Mouse (Mus musculus) midbrain, embryonic 16.5 days (tissue): ENCODE data around the gene Pacsin3. TPM values are rescaled to one million over a fixed set of nuclear protein-coding genes. Genes with fewer than 3 reads are reported as not detected.

Experiments used
- ATAC-seq: fragments of 200-750 bp; cut with Nextera tagmentation; 2 replicates; pipeline ENCODE4 v1.8.0; 2017; ENCODE audit warnings: moderate TSS enrichment
- H3K27ac ChIP-seq: fragments of 300-500 bp; sonication (generic); 2 replicates; pipeline ENCODE4 v1.5.1; 2014; ENCODE audit warnings: mild to moderate bottlenecking, low read length, mixed read lengths
- H3K27me3 ChIP-seq: fragments of 300-500 bp; sonication (generic); 2 replicates; pipeline ENCODE4 v1.6.1; 2014; ENCODE audit warnings: low read depth, low read length, mixed read lengths; ENCODE audit not compliant: control insufficient read depth, insufficient read depth
- H3K36me3 ChIP-seq: fragments of 300-500 bp; sonication (generic); 2 replicates; pipeline ENCODE4 v1.6.1; 2014; ENCODE audit warnings: mild to moderate bottlenecking, low read length, moderate library complexity, mixed read lengths; ENCODE audit not compliant: control insufficient read depth, insufficient read depth
- H3K4me1 ChIP-seq: fragments of 300-500 bp; sonication (generic); 2 replicates; pipeline ENCODE4 v1.6.1; 2014; ENCODE audit warnings: mild to moderate bottlenecking, low read length, mixed read lengths; ENCODE audit not compliant: control insufficient read depth, insufficient read depth
- H3K4me2 ChIP-seq: fragments of 300-500 bp; sonication (generic); 2 replicates; pipeline ENCODE4 v1.6.1; 2014; ENCODE audit warnings: mild to moderate bottlenecking, low read length, mixed read lengths
- H3K4me3 ChIP-seq: fragments of 300-500 bp; sonication (generic); 2 replicates; pipeline ENCODE4 v1.5.1; 2014; ENCODE audit warnings: low read depth, mild to moderate bottlenecking, low read length, moderate library complexity, mixed read lengths
- H3K9ac ChIP-seq: fragments of 300-500 bp; sonication (generic); 2 replicates; pipeline ENCODE4 v1.6.1; 2014; ENCODE audit warnings: low read depth, low read length, mixed read lengths
- H3K9me3 ChIP-seq: fragments of 300-500 bp; sonication (generic); replicated peaks from 2 replicates; pipeline ENCODE4 v1.6.1; 2014; ENCODE audit warnings: mild to moderate bottlenecking, low read length, mixed read lengths; ENCODE audit not compliant: control insufficient read depth, poor library complexity, severe bottlenecking
- WGBS: fragments of 180-500 bp; shearing (Covaris S2); extraction: QIAGEN DNeasy Blood & Tissue Kit; methylation state at CpG from one replicate; pipeline ENCODE4 v1.1.7; 2014; 5-methylcytosine and 5-hydroxymethylcytosine counted together
- polyA plus RNA-seq: library from polyadenylated mRNA; unstranded; fragments of >200 nt; fragmentation: Nextera tagmentation; extraction: Ambion mirVana; gene quantifications from 2 replicates; pipeline ENCODE4 v1.2.1, GENCODE M21; 2015

Gene Pacsin3
- polyA plus RNA-seq, 1 experiment from 2014 or later, result 17.5 TPM

DNA sequence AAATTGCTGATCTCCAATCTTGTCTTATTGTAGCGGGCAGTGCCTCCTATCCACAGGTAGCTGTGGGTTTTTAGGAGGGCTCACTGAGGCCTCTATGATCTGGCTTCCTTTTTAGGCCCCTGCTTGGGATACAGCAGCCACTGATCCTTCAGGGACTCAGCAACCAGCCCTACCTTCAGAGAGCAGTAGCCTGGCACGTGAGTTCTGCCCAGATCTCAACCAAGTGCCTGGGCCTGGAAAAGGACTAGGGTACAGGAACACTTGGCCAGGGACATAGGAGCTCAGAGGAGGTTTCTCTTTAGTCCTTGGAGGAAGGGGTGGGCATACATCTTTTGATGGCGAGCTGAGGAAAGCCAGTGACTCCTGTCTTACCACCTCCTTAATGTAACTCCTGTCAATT lies 12.3 kb downstream of the Pacsin3 start:
- Histone ChIP-seq H3K4me2 (no peak overlapping the region), H3K9me3 (no peaks in the 10 kb centered on the region), H3K4me1 (peaks cover 16% of the 10 kb centered on the region), H3K9ac (no peak overlapping the region), H3K27ac (no peak overlapping the region), H3K36me3 (peaks cover 26% of the 10 kb centered on the region), H3K27me3 (no peaks in the 10 kb centered on the region), H3K4me3 (no peak overlapping the region)
- 94% methylated on average over 3 of the region's 3 CpGs for WGBS
- no peak for ATAC-seq

- Histone ChIP-seq H3K4me1 (peaks cover 16% of the 10 kb centered on the region), H3K36me3 (peaks cover 27% of the 10 kb centered on the region), H3K9ac (no peak overlapping the region), H3K27me3 (no peaks in the 10 kb centered on the region), H3K9me3 (no peaks in the 10 kb centered on the region), H3K4me3 (no peak overlapping the region), H3K27ac (no peak overlapping the region), H3K4me2 (no peak overlapping the region)
- ATAC-seq, result no peak
- 95% methylated on average over 2 of the region's 2 CpGs for WGBS
These were observed 13.0 kb downstream of the Pacsin3 start for GRCm38 (mm10) chr2:91268706-91269105.

GRCm38 (mm10) chr2:91269687-91270133 lies 14.0 kb downstream of the Pacsin3 start:
- no peak overlapping the region for H3K27ac ChIP-seq
- peaks cover 10% of the 10 kb centered on the region for H3K4me1 ChIP-seq
- peaks cover 36% of the 10 kb centered on the region for H3K36me3 ChIP-seq
- no peak for ATAC-seq
- no peaks in the 10 kb centered on the region for H3K27me3 ChIP-seq
- no peak overlapping the region for H3K9ac ChIP-seq
- no peaks in the 10 kb centered on the region for H3K9me3 ChIP-seq
- no peak overlapping the region for H3K4me2 ChIP-seq
- 95% methylated on average over 8 of the region's 8 CpGs for WGBS
- no peak overlapping the region for H3K4me3 ChIP-seq

- no peak overlapping the region for H3K4me3 ChIP-seq
- no peaks in the 10 kb centered on the region for H3K27me3 ChIP-seq
- H3K9ac ChIP-seq, result no peak overlapping the region
- H3K27ac ChIP-seq, result no peak overlapping the region
- H3K9me3 ChIP-seq, result no peaks in the 10 kb centered on the region
- peaks cover 17% of the 10 kb centered on the region for H3K36me3 ChIP-seq
- ATAC-seq, result peak; percentile 78
- no peaks in the 10 kb centered on the region for H3K4me1 ChIP-seq
- WGBS, result 41% methylated on average over 10 of the region's 10 CpGs
- no peak overlapping the region for H3K4me2 ChIP-seq
These were observed 23.1 kb downstream of the Pacsin3 start for GRCm38 (mm10) chr2:91278749-91279371.

DNA sequence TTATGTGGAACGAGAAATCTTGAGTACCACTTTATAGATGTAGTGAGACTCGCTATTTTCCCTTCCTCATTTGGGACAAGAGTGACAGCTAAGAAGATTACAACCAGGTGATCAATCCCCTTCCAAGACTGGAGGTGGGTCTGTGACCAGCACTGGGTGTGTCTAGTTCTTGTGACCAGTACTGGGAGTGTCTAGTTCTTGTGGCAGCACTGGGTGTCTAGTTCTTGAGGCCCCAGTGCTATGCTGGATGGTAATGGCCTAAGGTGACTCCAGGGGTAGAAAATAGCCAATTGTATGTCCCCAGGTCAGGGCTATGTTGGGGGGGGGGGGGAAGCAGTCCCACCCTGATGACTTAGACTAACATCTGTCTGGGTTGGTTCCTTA lies 23.6 kb downstream of the Pacsin3 start:
- Histone ChIP-seq H3K9ac (no peak overlapping the region), H3K9me3 (no peaks in the 10 kb centered on the region), H3K4me1 (no peaks in the 10 kb centered on the region), H3K27ac (no peak overlapping the region), H3K4me3 (no peak overlapping the region), H3K27me3 (no peaks in the 10 kb centered on the region), H3K36me3 (peaks cover 12% of the 10 kb centered on the region), H3K4me2 (no peak overlapping the region)
- 85% methylated on average over 2 of the region's 2 CpGs for WGBS
- ATAC-seq, result no peak

DNA sequence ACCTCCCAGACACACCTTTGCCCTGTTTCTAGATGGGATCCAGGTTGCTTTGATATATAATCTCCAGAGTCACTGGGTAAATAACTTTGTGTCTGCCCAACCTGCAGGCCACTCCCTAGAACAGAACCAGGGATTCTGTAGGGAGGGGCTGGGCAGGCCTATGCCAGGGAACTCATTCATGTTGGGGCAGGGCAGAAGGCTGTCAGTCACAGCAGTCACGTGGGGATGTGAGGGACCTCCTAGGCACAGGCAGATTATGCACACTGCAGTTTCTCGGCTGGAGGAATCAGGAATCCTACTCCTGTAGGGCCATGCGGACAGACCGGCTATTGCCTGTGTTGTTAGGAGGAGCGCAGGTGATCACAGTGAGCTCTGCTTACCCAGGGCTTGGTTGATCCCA lies 25.6 kb downstream of the Pacsin3 start:
- Histone ChIP-seq H3K4me2 (no peak overlapping the region), H3K4me1 (no peaks in the 10 kb centered on the region; the same call in none of the 2 replicates), H3K9ac (0 out of 2 replicates have a peak overlapping the region, but pooled peaks have one; percentile 8), H3K9me3 (no peaks in the 10 kb centered on the region), H3K27ac (no peak overlapping the region), H3K36me3 (no peaks in the 10 kb centered on the region), H3K27me3 (no peaks in the 10 kb centered on the region), H3K4me3 (no peak overlapping the region)
- WGBS, result 42% methylated on average over 5 of the region's 5 CpGs
- no peak for ATAC-seq

DNA sequence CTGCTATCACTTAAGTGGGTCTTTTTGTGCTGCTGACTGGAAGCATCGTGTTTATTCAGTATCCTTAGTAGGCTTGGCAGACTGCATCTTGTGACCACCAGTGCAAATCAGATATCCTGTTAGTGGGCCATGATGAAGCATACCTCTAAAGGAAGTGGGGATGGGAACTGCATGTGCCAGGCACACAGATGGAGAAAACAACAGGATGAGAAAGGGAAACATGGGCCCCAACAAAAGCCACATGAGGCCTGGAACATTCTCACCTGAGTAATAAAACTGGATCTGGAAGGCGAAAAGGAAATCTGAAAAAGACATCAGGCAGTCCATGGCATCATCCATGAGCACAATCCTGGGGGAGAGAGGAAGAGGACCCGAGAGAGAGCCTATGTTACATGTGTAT lies 28.2 kb downstream of the Pacsin3 start:
- Histone ChIP-seq H3K4me3 (no peak overlapping the region), H3K36me3 (no peaks in the 10 kb centered on the region), H3K27ac (0 out of 2 replicates have a peak overlapping the region, but pooled peaks have one; percentile 34), H3K9me3 (no peaks in the 10 kb centered on the region), H3K4me2 (no peak overlapping the region), H3K9ac (no peak overlapping the region; the same call in 1 of the 2 replicates), H3K4me1 (no peaks in the 10 kb centered on the region; the same call in none of the 2 replicates), H3K27me3 (no peaks in the 10 kb centered on the region)
- WGBS, result 83% methylated on average over 3 of the region's 3 CpGs
- ATAC-seq, result no peak

GRCm38 (mm10) chr2:91284375-91285199 lies 28.8 kb downstream of the Pacsin3 start:
- Histone ChIP-seq H3K27ac (peak overlapping the region; percentile 34; the same call in 1 of the 2 replicates), H3K36me3 (no peaks in the 10 kb centered on the region), H3K9me3 (no peaks in the 10 kb centered on the region), H3K4me3 (no peak overlapping the region), H3K27me3 (no peaks in the 10 kb centered on the region), H3K4me1 (no peaks in the 10 kb centered on the region; the same call in none of the 2 replicates), H3K9ac (no peak overlapping the region; the same call in 1 of the 2 replicates), H3K4me2 (no peak overlapping the region)
- 59% methylated on average over 13 of the region's 13 CpGs for WGBS
- peak; percentile 56 for ATAC-seq
